Mouse (Mus musculus) heart, postnatal 25 days (tissue): ENCODE results near the gene Smim12. TPM values are rescaled to one million over a fixed set of nuclear protein-coding genes. Genes with fewer than 3 reads are reported as not detected.

Experiments
- total RNA-seq, 2 experiments: library from RNA; stranded (reverse); gene quantifications; 2 replicates each; pipeline ENCODE4 v1.2.3; 2021

Smim12 gene
- total RNA-seq, 2 experiments from 2014 or later, result 49.2 to 50.6 TPM

Other genes starting within 250 kb of the Smim12 start
- gene Sfpq, start 222.5 kb upstream of the Smim12 start, total RNA-seq, result 10 to 100 TPM; 81.5 to 86.2 TPM
- 1 to 10 TPM; 6.1 to 7.0 TPM for gene Zmym1, start 182.6 kb upstream of the Smim12 start, total RNA-seq
- 10 to 100 TPM in 1 of 2 experiments, 1 to 10 TPM in 1; 8.9 to 12.4 TPM for gene Zmym6, start 166.4 kb upstream of the Smim12 start, total RNA-seq
- gene Tmem35b, start 120.1 kb upstream of the Smim12 start, total RNA-seq, result 1 to 10 TPM; 1.5 TPM
- under 1 TPM; 0.10 to 0.48 TPM for gene Dlgap3, start 74.6 kb upstream of the Smim12 start, total RNA-seq
- 10 to 100 TPM; 11.1 to 12.5 TPM for gene Gja4, start 70.3 kb downstream of the Smim12 start, total RNA-seq
- under 1 TPM in 1 of 2 experiments, not detected in 1; 0.13 TPM for gene Gjb3, start 87.1 kb downstream of the Smim12 start, total RNA-seq
- gene Gjb4, start 110.3 kb downstream of the Smim12 start, total RNA-seq, result not detected
- gene Gjb5, start 114.4 kb downstream of the Smim12 start, total RNA-seq, result under 1 TPM in 1 of 2 experiments, not detected in 1; 0.45 TPM